ENCODE assay signal across 24 mouse cellular contexts in genomic region chr11:51538388-51538787, GRCm38 (mm10). TPM values are rescaled to one million over a fixed set of nuclear protein-coding genes. Genes with fewer than 3 reads are reported as not detected.
DNase-seq lines count a peak whose midpoint lies in the region; ATAC-seq and TF ChIP-seq lines count a peak whose summit lies in the region.
"Had no signal": no experiment of that assay in that cellular context is flagged by ENCODE, and none has a peak within 500 bp of the region (broad histone marks: within the 10 kb centered on the region; RNA-seq: fewer than 3 reads in every experiment).

No protein-coding gene starts in this region.

- no peak for TF ChIP-seq CTCF in CH12.LX (conservative IDR thresholded peaks at IDR 0.05 in 1 of 2, IDR thresholded peaks at IDR 0.05 in 1 of 2; ENCODE audit: low read depth in 2 of 2, low read length in 2 of 2)
- no peak for TF ChIP-seq CTCF in lung, postnatal 0 days (IDR thresholded peaks at IDR 0.05)

- TF ChIP-seq POLR2A in CH12.LX (IDR thresholded peaks at IDR 0.05; ENCODE audit: low read depth, low read length), result no peak

- no peak overlapping the region for H3K4me2 ChIP-seq in CH12.LX (ENCODE audit: insufficient read depth, low read depth, poor library complexity, severe bottlenecking)
- H3K4me2 ChIP-seq in lung, postnatal 0 days (replicated peaks; ENCODE audit: low read depth, low read length), result no peak overlapping the region
- H3K4me2 ChIP-seq: embryonic facial prominence, embryonic 15.5 days; forebrain, embryonic 15.5 days; heart, embryonic 12.5 days; liver, embryonic 15.5 days; neural tube, embryonic 15.5 days had no signal

- no peak overlapping the region for H3K27ac ChIP-seq in CH12.LX (ENCODE audit: insufficient read depth, low read depth)
- peak overlapping the region; percentile 61; the same call in 1 of the 2 replicates for H3K27ac ChIP-seq in embryonic facial prominence, embryonic 10.5 days (replicated peaks)
- H3K27ac ChIP-seq in lung, postnatal 0 days (ENCODE audit: low read length), result no peak overlapping the region
- H3K27ac ChIP-seq: embryonic facial prominence, embryonic 15.5 days; forebrain, embryonic 15.5 days; heart, adult 2 months; liver, embryonic 15.5 days; neural tube, embryonic 15.5 days; stomach, postnatal 0 days had no signal

- H3K9ac ChIP-seq in CH12.LX (ENCODE audit: insufficient read depth, low read depth), result no peak overlapping the region
- no peak overlapping the region for H3K9ac ChIP-seq in lung, postnatal 0 days (replicated peaks; ENCODE audit: low read depth)
- H3K9ac ChIP-seq: embryonic facial prominence, embryonic 15.5 days; forebrain, embryonic 15.5 days; heart, embryonic 12.5 days; liver, embryonic 15.5 days; neural tube, embryonic 15.5 days had no signal

- no peaks in the 10 kb centered on the region for H3K36me3 ChIP-seq in CH12.LX (replicated peaks in 1 of 2; ENCODE audit: control insufficient read depth in 1 of 2, insufficient read depth in 1 of 2, low read length in 1 of 2)
- H3K36me3 ChIP-seq in embryonic facial prominence, embryonic 10.5 days (replicated peaks), result no peaks in the 10 kb centered on the region
- H3K36me3 ChIP-seq in lung, postnatal 0 days (ENCODE audit: insufficient read depth, low read length), result no peaks in the 10 kb centered on the region
- H3K36me3 ChIP-seq: embryonic facial prominence, embryonic 15.5 days; forebrain, embryonic 15.5 days; heart, embryonic 12.5 days; liver, embryonic 15.5 days; neural tube, embryonic 15.5 days had no signal

- H3K4me1 ChIP-seq in CH12.LX (ENCODE audit: control insufficient read depth in 1 of 2, insufficient read depth in 2 of 2), result peaks cover 4 to 6% of the 10 kb centered on the region in 2 experiments; a peak in 2 of 4 replicates
- H3K4me1 ChIP-seq in embryonic facial prominence, embryonic 10.5 days, result peaks cover 76% of the 10 kb centered on the region
- H3K4me1 ChIP-seq in lung, postnatal 0 days (ENCODE audit: insufficient read depth, low read depth, low read length), result no peaks in the 10 kb centered on the region
- H3K4me1 ChIP-seq: forebrain, embryonic 15.5 days; heart, embryonic 12.5 days; neural tube, embryonic 15.5 days had no signal

- peak; percentile 62 for DNase-seq in embryo, embryonic 11 days
- no peak for DNase-seq in embryo, embryonic 10.5 days (ENCODE audit: low spot score)
- no peak for DNase-seq in CH12.LX (ENCODE audit: extremely low read depth)
- DNase-seq in embryonic facial prominence, embryonic 10.5 days (ENCODE audit: low spot score), result peak; percentile 74
- peak; percentile 54 for DNase-seq in retina, embryonic 14.5 days (ENCODE audit: low spot score)
- DNase-seq in lung, postnatal 0 days (ENCODE audit: low spot score), result no peak
- no peak for DNase-seq in right cerebral cortex, postnatal 10 days (ENCODE audit: low spot score in 2 of 2)
- DNase-seq: adrenal gland, postnatal 25 days; cerebellum, postnatal 10 days; heart, adult 2 months; kidney, adult 2 months; left cerebral cortex, postnatal 4 days; lung, postnatal 4 days; midbrain, embryonic 14.5 days; right cerebral cortex, adult 18-20 months; right cerebral cortex, postnatal 4 days; thymus, postnatal 25 days had no signal

- TF ChIP-seq EP300 in CH12.LX (IDR thresholded peaks at IDR 0.05; ENCODE audit: low read length), result no peak
- no peak for TF ChIP-seq EP300 in lung, postnatal 0 days (IDR thresholded peaks at IDR 0.05)

- 24% methylated on average over 7 of the region's 7 CpGs for WGBS in embryonic facial prominence, embryonic 10.5 days
- 68% methylated on average over 6 of the region's 7 CpGs for WGBS in lung, postnatal 0 days

- no peak overlapping the region for H3K4me3 ChIP-seq in CH12.LX (replicated peaks in 1 of 3; ENCODE audit: low read depth in 2 of 3, low read length in 2 of 3, poor library complexity in 1 of 3)
- H3K4me3 ChIP-seq in embryonic facial prominence, embryonic 10.5 days, result no peak overlapping the region
- H3K4me3 ChIP-seq in lung, postnatal 0 days (ENCODE audit: low read depth, low read length), result no peak overlapping the region
- H3K4me3 ChIP-seq: embryonic facial prominence, embryonic 15.5 days; forebrain, embryonic 15.5 days; heart, adult 2 months; heart, embryonic 12.5 days; liver, embryonic 15.5 days; megakaryocyte, embryonic 14.5 days; neural tube, embryonic 15.5 days had no signal

- H3K9me3 ChIP-seq in CH12.LX (replicated peaks; ENCODE audit: low read length), result no peaks in the 10 kb centered on the region
- H3K9me3 ChIP-seq in embryonic facial prominence, embryonic 10.5 days, result no peaks in the 10 kb centered on the region
- no peaks in the 10 kb centered on the region for H3K9me3 ChIP-seq in lung, postnatal 0 days (ENCODE audit: low read length)
- H3K9me3 ChIP-seq: embryonic facial prominence, embryonic 15.5 days; forebrain, embryonic 15.5 days; heart, embryonic 12.5 days; liver, embryonic 15.5 days; megakaryocyte, embryonic 14.5 days; neural tube, embryonic 15.5 days had no signal

- ATAC-seq in lung, postnatal 0 days, result no peak

- in situ Hi-C loops in CH12.LX (cut with MboI; ENCODE audit: low pct_ligation_motif_present, low pct_unique_long_range_greater_than_20kb, low sequenced_read_pairs), result loop anchor here (25.0 kb wide), 1 partner anchor 601 kb away; the partner anchor contains the start of genes 4933414I15Rik and Zfp354b

- dilution Hi-C loops in CH12.LX (cut with MboI; ENCODE audit: extremely low pct_ligation_motif_present, extremely low pct_unique_long_range_greater_than_20kb, low sequenced_read_pairs), result no loop called here

- no peaks in the 10 kb centered on the region for H3K79me2 ChIP-seq in CH12.LX (replicated peaks; ENCODE audit: control insufficient read depth, extremely low read depth, insufficient read depth, poor library complexity, severe bottlenecking)

- TF ChIP-seq RAD21 in CH12.LX (IDR thresholded peaks at IDR 0.05; ENCODE audit: low read depth, low read length), result no peak

- H3K27me3 ChIP-seq in CH12.LX (replicated peaks), result peaks cover 39% of the 10 kb centered on the region
- H3K27me3 ChIP-seq in embryonic facial prominence, embryonic 10.5 days (replicated peaks; ENCODE audit: low read depth, poor library complexity, severe bottlenecking), result peaks cover 6% of the 10 kb centered on the region; the same call in 1 of the 2 replicates
- H3K27me3 ChIP-seq in lung, postnatal 0 days (replicated peaks; ENCODE audit: insufficient read depth, low read length), result no peaks in the 10 kb centered on the region
- H3K27me3 ChIP-seq: embryonic facial prominence, embryonic 15.5 days; forebrain, embryonic 15.5 days; liver, embryonic 15.5 days; neural tube, embryonic 15.5 days had no signal

TF ChIP-seq in CH12.LX, 34 proteins besides CTCF, POLR2A, EP300 and RAD21:
- TF ChIP-seq ZNF384 (IDR thresholded peaks at IDR 0.05; ENCODE audit: low read depth, low read length), result 0 out of 2 replicates have a peak, but pooled peaks have one; percentile 43
- TF ChIP-seq MAFK (IDR thresholded peaks at IDR 0.05; ENCODE audit: insufficient replicate concordance, low read length), result no peak
- TF ChIP-seq JUND (conservative IDR thresholded peaks at IDR 0.05; ENCODE audit: low read depth, low read length), result no peak

RNA-seq across cellular contexts. Expression of gene Phykpl, which starts 46.2 kb away (rescaled TPM):
- total RNA-seq in CH12.LX (2012; rRNA removed), result 30.9 and 40.5 TPM in 2 replicates
- total RNA-seq in CH12.LX (2014; rRNA removed), result 19.4 and 25.2 TPM in 2 replicates
- polyA plus RNA-seq in CH12.LX (2012; ENCODE audit: insufficient read length, low read depth), result 39.6 and 44.0 TPM in 2 replicates
- 15.9 and 17.6 TPM in 2 replicates for polyA plus RNA-seq in embryonic facial prominence, embryonic 10.5 days (2016; fragmentation: Nextera tagmentation; extraction: Ambion mirVana)
- polyA plus RNA-seq in lung, postnatal 0 days (2015; fragmentation: Nextera tagmentation; extraction: Ambion mirVana), result 10.8 and 12.0 TPM in 2 replicates

Comparison
In these comparisons a context has a peak if more than half of its experiments do, and no peak if none do; other contexts are left out.
1. DNase-seq: peak in embryo, embryonic 11 days (single experiment), embryonic facial prominence, embryonic 10.5 days (single experiment) and retina, embryonic 14.5 days (single experiment); none in embryo, embryonic 10.5 days (single experiment), CH12.LX (single experiment), lung, postnatal 0 days (single experiment) and right cerebral cortex, postnatal 10 days (0 of 2).